In genomic region chr2:167594444-167594934, GRCm38 (mm10) we compare ENCODE assay signal across 7 mouse cellular contexts. TPM values are rescaled to one million over a fixed set of nuclear protein-coding genes. Genes with fewer than 3 reads are reported as not detected.
DNase-seq lines count a peak whose midpoint lies in the region; ATAC-seq lines count a peak whose summit lies in the region.

No protein-coding gene starts in this region.

- H3K36me3 ChIP-seq in limb, embryonic 10.5 days: no peaks in the 10 kb centered on the region
- no peaks in the 10 kb centered on the region for H3K36me3 ChIP-seq in neural tube, embryonic 13.5 days

- no peak for ATAC-seq in neural tube, embryonic 13.5 days (ENCODE audit: low read depth)

- no peaks in the 10 kb centered on the region for H3K27me3 ChIP-seq in limb, embryonic 10.5 days (ENCODE audit: low read depth, poor library complexity, severe bottlenecking)
- peaks cover 5% of the 10 kb centered on the region for H3K27me3 ChIP-seq in neural tube, embryonic 13.5 days

- peaks cover 80% of the 10 kb centered on the region for H3K4me1 ChIP-seq in limb, embryonic 10.5 days
- peaks cover 39% of the 10 kb centered on the region for H3K4me1 ChIP-seq in neural tube, embryonic 13.5 days (replicated peaks)

- no peak overlapping the region for H3K9ac ChIP-seq in neural tube, embryonic 13.5 days

- H3K4me2 ChIP-seq in neural tube, embryonic 13.5 days: no peak overlapping the region

- H3K4me3 ChIP-seq in limb, embryonic 10.5 days: peak overlapping the region; percentile 11; the same call in 1 of the 2 replicates
- no peak overlapping the region for H3K4me3 ChIP-seq in neural tube, embryonic 13.5 days

- 23% methylated on average over 10 of the region's 10 CpGs for WGBS in limb, embryonic 10.5 days
- 24% methylated on average over 10 of the region's 10 CpGs for WGBS in neural tube, embryonic 13.5 days

- peak; percentile 88 for DNase-seq in adrenal gland, postnatal 10 days
- peak; percentile 56 to 78 for DNase-seq in cerebellum, postnatal 14 days
- DNase-seq in heart, adult 18-20 months: peak; percentile 97
- peak; percentile 76 to 81 for DNase-seq in kidney, adult 8-10 months
- peak; percentile 60 for DNase-seq in limb, embryonic 10.5 days (ENCODE audit: low spot score)
- DNase-seq in urinary bladder, postnatal 4 days (ENCODE audit: low spot score in 2 of 2): peak; percentile 86 to 90

- H3K9me3 ChIP-seq in limb, embryonic 10.5 days (replicated peaks): no peaks in the 10 kb centered on the region
- no peaks in the 10 kb centered on the region for H3K9me3 ChIP-seq in neural tube, embryonic 13.5 days

- H3K27ac ChIP-seq in limb, embryonic 10.5 days: peak overlapping the region; percentile 92
- H3K27ac ChIP-seq in neural tube, embryonic 13.5 days (replicated peaks): peak overlapping the region; percentile 52

RNA-seq across cellular contexts. Expression of gene Ube2v1, which starts 37.4 kb away (rescaled TPM):
- total RNA-seq in adrenal gland, postnatal 10 days (2021): 100 to 1,000 TPM; 159 to 162 TPM
- total RNA-seq in heart, adult 18-20 months (2021): 100 to 1,000 TPM; 119 to 126 TPM
- polyA plus RNA-seq in limb, embryonic 10.5 days (2016; fragmentation: Nextera tagmentation; extraction: Ambion mirVana): 375 and 404 TPM in 2 replicates
- 326 and 340 TPM in 2 replicates for polyA plus RNA-seq in neural tube, embryonic 13.5 days (2015; fragmentation: Nextera tagmentation; extraction: Ambion mirVana)

RNA-seq across cellular contexts. Expression of gene Snai1, which starts 56.5 kb away (rescaled TPM):
- total RNA-seq in adrenal gland, postnatal 10 days (2021): 1 to 10 TPM; 6.2 to 8.5 TPM
- total RNA-seq in heart, adult 18-20 months (2021): 1 to 10 TPM; 1.2 to 2.1 TPM
- 94.9 and 118 TPM in 2 replicates for polyA plus RNA-seq in limb, embryonic 10.5 days (2016; fragmentation: Nextera tagmentation; extraction: Ambion mirVana)
- polyA plus RNA-seq in neural tube, embryonic 13.5 days (2015; fragmentation: Nextera tagmentation; extraction: Ambion mirVana): 9.8 and 13.0 TPM in 2 replicates
